Mouse (Mus musculus) lung, embryonic 14.5 days (tissue): ENCODE results near the gene Rab30. TPM values are rescaled to one million over a fixed set of nuclear protein-coding genes. Genes with fewer than 3 reads are reported as not detected.

Source experiments
- ATAC-seq: fragments of 200-750 bp; cut with Nextera tagmentation; 2 replicates; pipeline ENCODE4 v1.8.0; 2017; ENCODE audit warnings: mild to moderate bottlenecking, moderate TSS enrichment, moderate library complexity; ENCODE audit not compliant: insufficient read depth
- DNase-seq: peaks from one replicate; pipeline ENCODE4 v3.0.0-alpha.2; 2015
- H3K27ac ChIP-seq: fragments of 300-500 bp; sonication (generic); 2 replicates; pipeline ENCODE4 v1.5.1; 2014; ENCODE audit warnings: low read depth, mild to moderate bottlenecking, moderate library complexity
- H3K27me3 ChIP-seq: fragments of 300-500 bp; sonication (generic); 2 replicates; pipeline ENCODE4 v1.6.1; 2014; ENCODE audit warnings: low read length, control low read depth; ENCODE audit not compliant: insufficient read depth
- H3K36me3 ChIP-seq: fragments of 300-500 bp; sonication (generic); 2 replicates; pipeline ENCODE4 v1.6.1; 2014; ENCODE audit warnings: control low read depth; ENCODE audit not compliant: insufficient read depth
- H3K4me1 ChIP-seq: fragments of 300-500 bp; sonication (generic); 2 replicates; pipeline ENCODE4 v1.6.1; 2014; ENCODE audit warnings: antibody characterized with exemption, control low read depth; ENCODE audit not compliant: insufficient read depth
- H3K4me2 ChIP-seq: fragments of 300-500 bp; sonication (generic); 2 replicates; pipeline ENCODE4 v1.6.1; 2014; ENCODE audit warnings: mild to moderate bottlenecking
- H3K4me3 ChIP-seq: fragments of 300-500 bp; sonication (generic); 2 replicates; pipeline ENCODE4 v1.5.1; 2014; ENCODE audit warnings: low read depth, low read length
- H3K9ac ChIP-seq: fragments of 300-500 bp; sonication (generic); 2 replicates; pipeline ENCODE4 v1.6.1; 2014
- H3K9me3 ChIP-seq: fragments of 300-500 bp; sonication (generic); 2 replicates; pipeline ENCODE4 v1.6.1; 2016; ENCODE audit warnings: low read depth, low read length, control low read depth
- CTCF ChIP-seq: IDR thresholded peaks from 2 replicates; pipeline ENCODE4 v1.5.1; 2016; ENCODE audit warnings: antibody characterized with exemption, low read depth
- WGBS: fragments of 180-500 bp; shearing (Covaris S2); extraction: QIAGEN DNeasy Blood & Tissue Kit; methylation state at CpG from one replicate; pipeline ENCODE4 v1.1.7; 2014; 5-methylcytosine and 5-hydroxymethylcytosine counted together
- polyA plus RNA-seq: library from polyadenylated mRNA; unstranded; fragments of >200 nt; fragmentation: Nextera tagmentation; extraction: Ambion mirVana; gene quantifications from 2 replicates; pipeline ENCODE4 v1.2.1, GENCODE M21; 2014

Rab30 gene
- polyA plus RNA-seq, 1 experiment from 2014 or later = 5.6 TPM

- Histone ChIP-seq H3K9ac (no peak overlapping the region), H3K36me3 (no peaks in the 10 kb centered on the region), H3K9me3 (no peaks in the 10 kb centered on the region), H3K4me2 (no peak overlapping the region), H3K4me1 (no peaks in the 10 kb centered on the region), H3K27me3 (no peaks in the 10 kb centered on the region), H3K27ac (no peak overlapping the region), H3K4me3 (no peak overlapping the region)
- no peak for TF ChIP-seq CTCF
- ATAC-seq (no peak), DNase-seq (no peak)
- 85% methylated on average over 6 of the region's 6 CpGs for WGBS
These were observed 143.7 kb downstream of the Rab30 start for GRCm38 (mm10) chr7:92884998-92885660.

- Histone ChIP-seq H3K36me3 (no peaks in the 10 kb centered on the region), H3K4me1 (no peaks in the 10 kb centered on the region), H3K27me3 (no peaks in the 10 kb centered on the region), H3K9me3 (no peaks in the 10 kb centered on the region), H3K4me3 (no peak overlapping the region), H3K9ac (no peak overlapping the region), H3K4me2 (no peak overlapping the region), H3K27ac (peak overlapping the region; percentile 42; the same call in 1 of the 2 replicates)
- DNase-seq (no peak), ATAC-seq (0 out of 2 replicates have a peak, but pooled peaks have one; percentile 19)
- no peak for TF ChIP-seq CTCF
- WGBS = 65% methylated on average over 7 of the region's 7 CpGs
These were observed 145.4 kb downstream of the Rab30 start for GRCm38 (mm10) chr7:92886801-92887200.

DNA sequence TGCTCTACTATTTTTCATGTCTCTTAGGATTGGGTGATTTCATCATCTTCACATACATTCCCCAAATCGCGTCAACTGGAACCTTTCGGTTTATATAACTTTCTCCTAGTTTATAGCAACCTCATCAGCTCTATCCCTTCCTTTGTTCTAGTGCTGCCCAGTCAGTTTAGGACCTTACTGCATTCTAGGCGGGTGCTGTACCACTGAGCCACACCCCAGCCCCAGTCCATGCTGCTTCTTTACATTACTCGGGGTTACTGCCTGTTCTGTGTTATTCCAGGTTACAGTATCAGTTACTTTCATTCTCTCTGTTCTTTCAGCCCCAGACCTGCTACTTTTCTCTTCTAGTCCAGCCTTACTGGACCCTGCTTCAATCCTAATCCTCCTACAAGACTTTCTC is 145.8 kb downstream of the Rab30 start:
- H3K27me3 ChIP-seq = no peaks in the 10 kb centered on the region
- no peak for DNase-seq
- H3K36me3 ChIP-seq = no peaks in the 10 kb centered on the region
- H3K4me2 ChIP-seq = no peak overlapping the region
- no peak for TF ChIP-seq CTCF
- H3K4me3 ChIP-seq = no peak overlapping the region
- H3K27ac ChIP-seq = no peak overlapping the region
- no peaks in the 10 kb centered on the region for H3K9me3 ChIP-seq
- WGBS = 87% methylated on average over 5 of the region's 5 CpGs
- ATAC-seq = no peak
- H3K9ac ChIP-seq = no peak overlapping the region
- H3K4me1 ChIP-seq = no peaks in the 10 kb centered on the region

- 47% methylated on average over 1 of the region's 1 CpGs for WGBS
These were observed 148.8 kb downstream of the Rab30 start for GRCm38 (mm10) chr7:92890211-92890610.

GRCm38 (mm10) chr7:92890618-92891230 is 149.3 kb downstream of the Rab30 start:
- no peaks in the 10 kb centered on the region for H3K9me3 ChIP-seq
- no peak for TF ChIP-seq CTCF
- H3K27me3 ChIP-seq = no peaks in the 10 kb centered on the region
- no peak for ATAC-seq
- no peak overlapping the region for H3K4me3 ChIP-seq
- no peak overlapping the region for H3K9ac ChIP-seq
- no peaks in the 10 kb centered on the region for H3K4me1 ChIP-seq
- H3K36me3 ChIP-seq = no peaks in the 10 kb centered on the region
- DNase-seq = no peak
- H3K27ac ChIP-seq = no peak overlapping the region
- WGBS = 19% methylated on average over 4 of the region's 4 CpGs
- no peak overlapping the region for H3K4me2 ChIP-seq

More at GRCm38 (mm10) chr7:92890211-92890610, 148.8 kb downstream of the Rab30 start:
- TF ChIP-seq CTCF = no peak
- Histone ChIP-seq H3K27ac (no peak overlapping the region), H3K27me3 (no peaks in the 10 kb centered on the region), H3K36me3 (no peaks in the 10 kb centered on the region), H3K9ac (no peak overlapping the region), H3K4me1 (no peaks in the 10 kb centered on the region), H3K9me3 (no peaks in the 10 kb centered on the region), H3K4me2 (no peak overlapping the region), H3K4me3 (no peak overlapping the region)
- ATAC-seq (no peak), DNase-seq (no peak)

DNA sequence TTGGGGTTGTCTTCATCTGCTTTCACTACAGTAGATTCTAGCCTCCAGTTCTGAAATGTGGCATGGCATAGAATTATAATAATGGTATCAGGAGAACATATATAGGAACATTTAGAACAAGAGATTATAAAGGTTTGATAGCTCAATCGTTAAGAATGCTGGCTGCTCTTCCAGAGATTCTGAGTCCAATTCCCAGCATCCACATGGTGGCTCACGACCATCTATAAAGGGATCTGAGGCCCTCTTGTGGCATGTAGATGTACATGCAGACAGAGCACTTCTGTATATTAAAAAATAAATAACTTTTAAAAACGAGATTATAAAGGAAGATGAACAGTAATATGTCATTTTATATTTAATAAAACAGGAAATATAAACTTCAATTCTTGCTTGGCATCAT is 152.1 kb downstream of the Rab30 start:
- no peak overlapping the region for H3K27ac ChIP-seq
- ATAC-seq = no peak
- no peaks in the 10 kb centered on the region for H3K4me1 ChIP-seq
- H3K36me3 ChIP-seq = no peaks in the 10 kb centered on the region
- 42% methylated on average over 3 of the region's 3 CpGs for WGBS
- TF ChIP-seq CTCF = peak; percentile 47
- no peak overlapping the region for H3K4me3 ChIP-seq
- no peak overlapping the region for H3K9ac ChIP-seq
- H3K9me3 ChIP-seq = no peaks in the 10 kb centered on the region
- H3K27me3 ChIP-seq = no peaks in the 10 kb centered on the region
- H3K4me2 ChIP-seq = no peak overlapping the region
- no peak for DNase-seq

Other genes starting within 250 kb of the Rab30 start
- 44.9 and 46.2 TPM in 2 replicates for gene Ccdc90b, start 180.5 kb upstream of the Rab30 start, polyA plus RNA-seq
- 5.6 and 6.2 TPM in 2 replicates for gene Ankrd42, start 104.5 kb upstream of the Rab30 start, polyA plus RNA-seq
- 21.0 and 22.2 TPM in 2 replicates for gene Pcf11, start 71.7 kb upstream of the Rab30 start, polyA plus RNA-seq
- gene Ddias, start 132.6 kb downstream of the Rab30 start, polyA plus RNA-seq = 20.7 and 22.2 TPM in 2 replicates
- gene Prcp, start 132.9 kb downstream of the Rab30 start, polyA plus RNA-seq = 42.2 and 44.2 TPM in 2 replicates